Mouse (Mus musculus): ENCODE measurements around the gene Senp1. TPM values are rescaled to one million over a fixed set of nuclear protein-coding genes. Genes with fewer than 3 reads are reported as not detected.

The Senp1 gene
- polyA plus RNA-seq (2012; ENCODE audit: insufficient read depth, insufficient read length, low replicate concordance, missing spikeins): not detected in 2 replicates

GRCm38 (mm10) chr15:98093121-98094011, at the start of gene Senp1:
TSS of gene Senp1 (minus strand) at chr15:98093744.
- under 1% methylated on average over 58 of the region's 58 CpGs for WGBS
- Histone ChIP-seq H3K27ac (ENCODE audit: insufficient read depth, low read depth, low read length) (peak within 1 kb of the TSS; percentile 89), H3K4me1 (ENCODE audit: control insufficient read depth, insufficient read depth, low read length) (no peaks in the 10 kb centered on the region), H3K4me3 (ENCODE audit: insufficient read depth, low read depth, low read length) (peak within 1 kb of the TSS; percentile 75)
- no peak; the same call in 1 of the 2 replicates for TF ChIP-seq CTCF (IDR thresholded peaks at IDR 0.05; ENCODE audit: insufficient read depth, low read depth, low read length)
- TF ChIP-seq POLR2A (IDR thresholded peaks at IDR 0.05; ENCODE audit: insufficient read depth, low read depth, low read length): peak; percentile 71

- 77% methylated on average over 10 of the region's 10 CpGs for WGBS
- no peak overlapping the region for H3K27ac ChIP-seq (ENCODE audit: insufficient read depth, low read depth, low read length)
- peaks cover 4% of the 10 kb centered on the region; the same call in 1 of the 2 replicates for H3K4me1 ChIP-seq (ENCODE audit: control insufficient read depth, insufficient read depth, low read length)
- H3K4me3 ChIP-seq (ENCODE audit: insufficient read depth, low read depth, low read length): no peak overlapping the region
- TF ChIP-seq CTCF (IDR thresholded peaks at IDR 0.05; ENCODE audit: insufficient read depth, low read depth, low read length) (no peak), POLR2A (IDR thresholded peaks at IDR 0.05; ENCODE audit: insufficient read depth, low read depth, low read length) (no peak)
Observed at GRCm38 (mm10) chr15:98142515-98142914, 49.0 kb upstream of the Senp1 start.

DNA sequence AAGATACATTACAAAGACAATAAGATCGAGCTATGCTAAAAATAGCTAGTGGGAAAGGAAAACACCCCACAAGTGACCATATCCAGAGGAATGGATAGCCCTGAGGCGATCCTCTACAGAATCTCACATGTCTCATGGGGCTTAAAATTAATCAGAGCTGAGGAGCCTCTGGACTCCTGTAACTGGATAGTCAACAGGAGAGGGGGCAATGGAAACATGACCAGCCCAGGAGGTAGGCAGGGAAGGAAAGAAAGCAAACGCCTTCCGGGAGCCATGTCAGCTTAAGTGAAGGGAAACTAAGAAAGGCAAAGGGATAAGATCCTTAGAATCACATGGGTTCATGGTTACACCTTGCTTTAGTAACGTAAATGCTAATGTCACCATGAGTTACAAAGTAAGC, 47.3 kb upstream of the Senp1 start:
- Histone ChIP-seq H3K4me3 (ENCODE audit: insufficient read depth, low read depth, low read length) (no peak overlapping the region), H3K27ac (ENCODE audit: insufficient read depth, low read depth, low read length) (no peak overlapping the region), H3K4me1 (ENCODE audit: control insufficient read depth, insufficient read depth, low read length) (peaks cover 4% of the 10 kb centered on the region; the same call in 1 of the 2 replicates)
- no peak for TF ChIP-seq CTCF (IDR thresholded peaks at IDR 0.05; ENCODE audit: insufficient read depth, low read depth, low read length)
- TF ChIP-seq POLR2A (IDR thresholded peaks at IDR 0.05; ENCODE audit: insufficient read depth, low read depth, low read length): no peak
- WGBS: 92% methylated on average over 5 of the region's 5 CpGs

DNA sequence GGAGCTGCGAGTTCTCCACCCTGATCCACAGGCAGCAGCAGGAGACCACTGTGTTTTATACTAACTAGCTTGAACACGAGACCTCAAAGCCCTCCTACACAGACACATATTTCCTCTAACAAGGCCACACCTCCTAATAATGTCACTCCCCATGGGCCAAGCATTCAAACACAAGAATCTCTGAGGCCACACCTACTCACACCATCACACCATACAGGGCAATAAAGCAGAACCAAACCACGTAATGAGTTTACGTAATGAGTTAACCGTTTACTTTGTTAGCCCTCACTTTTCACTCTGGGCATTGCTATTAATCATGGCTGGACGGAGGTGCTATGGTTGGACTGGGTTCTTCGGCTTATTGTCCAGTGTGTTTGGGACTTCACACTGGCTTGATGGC, 46.2 kb upstream of the Senp1 start:
- peaks cover 6% of the 10 kb centered on the region; the same call in 1 of the 2 replicates for H3K4me1 ChIP-seq (ENCODE audit: control insufficient read depth, insufficient read depth, low read length)
- H3K4me3 ChIP-seq (ENCODE audit: insufficient read depth, low read depth, low read length): no peak overlapping the region
- no peak overlapping the region for H3K27ac ChIP-seq (ENCODE audit: insufficient read depth, low read depth, low read length)
- WGBS: 72% methylated on average over 7 of the region's 7 CpGs
- TF ChIP-seq POLR2A (IDR thresholded peaks at IDR 0.05; ENCODE audit: insufficient read depth, low read depth, low read length) (no peak), CTCF (IDR thresholded peaks at IDR 0.05; ENCODE audit: insufficient read depth, low read depth, low read length) (no peak)

DNA sequence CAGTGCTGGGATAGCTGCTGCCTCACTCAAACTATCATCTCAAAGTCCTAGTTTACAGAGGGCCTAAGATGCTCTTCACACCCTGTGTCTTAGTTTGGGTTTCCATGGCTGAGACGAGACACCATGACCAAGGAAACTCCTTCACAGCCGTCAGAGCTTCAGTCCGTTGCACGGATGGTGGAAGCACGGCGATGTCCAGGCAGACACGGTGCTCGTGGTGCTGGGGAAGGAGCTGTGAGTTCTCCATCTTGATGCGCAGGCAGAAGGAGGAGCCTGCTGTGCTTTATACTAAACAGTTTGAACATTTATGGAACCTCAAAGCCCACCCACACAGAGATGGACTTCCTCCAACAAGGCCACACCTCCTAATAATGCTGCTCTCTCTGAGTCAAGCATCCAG, 43.3 kb upstream of the Senp1 start:
- Histone ChIP-seq H3K4me1 (ENCODE audit: control insufficient read depth, insufficient read depth, low read length) (peaks cover 5% of the 10 kb centered on the region; the same call in 1 of the 2 replicates), H3K27ac (ENCODE audit: insufficient read depth, low read depth, low read length) (no peak overlapping the region), H3K4me3 (ENCODE audit: insufficient read depth, low read depth, low read length) (no peak overlapping the region)
- TF ChIP-seq POLR2A (IDR thresholded peaks at IDR 0.05; ENCODE audit: insufficient read depth, low read depth, low read length) (no peak), CTCF (IDR thresholded peaks at IDR 0.05; ENCODE audit: insufficient read depth, low read depth, low read length) (no peak)
- 89% methylated on average over 9 of the region's 9 CpGs for WGBS

- TF ChIP-seq CTCF (IDR thresholded peaks at IDR 0.05; ENCODE audit: insufficient read depth, low read depth, low read length) (no peak), POLR2A (IDR thresholded peaks at IDR 0.05; ENCODE audit: insufficient read depth, low read depth, low read length) (no peak)
- peaks cover 5% of the 10 kb centered on the region; the same call in 1 of the 2 replicates for H3K4me1 ChIP-seq (ENCODE audit: control insufficient read depth, insufficient read depth, low read length)
- 95% methylated on average over 13 of the region's 13 CpGs for WGBS
- no peak overlapping the region for H3K4me3 ChIP-seq (ENCODE audit: insufficient read depth, low read depth, low read length)
- 0 out of 2 replicates have a peak overlapping the region, but pooled peaks have one; percentile 48 for H3K27ac ChIP-seq (ENCODE audit: insufficient read depth, low read depth, low read length)
Observed at GRCm38 (mm10) chr15:98135671-98136070, 42.1 kb upstream of the Senp1 start.

DNA sequence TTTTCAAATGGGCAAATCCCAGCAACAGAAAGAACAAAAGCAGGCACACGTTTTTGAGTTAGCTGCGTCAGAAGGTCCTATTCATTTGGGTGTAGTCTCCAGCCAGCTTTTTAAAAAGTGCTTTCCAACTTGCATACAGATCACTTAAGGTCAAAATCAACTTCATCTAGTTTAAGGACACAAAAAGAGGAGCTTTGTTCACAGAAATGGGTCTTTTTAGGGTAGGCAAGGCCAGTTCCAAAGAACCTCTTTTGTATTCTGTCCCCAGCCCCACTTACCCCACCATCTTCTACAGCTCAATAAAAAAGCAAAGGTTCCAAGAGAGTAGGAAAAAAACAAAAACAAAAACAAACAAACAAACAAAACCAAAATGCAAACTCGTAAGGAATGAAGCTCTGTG, 41.1 kb upstream of the Senp1 start:
- WGBS: 31% methylated on average over 3 of the region's 3 CpGs
- no peak for TF ChIP-seq POLR2A (IDR thresholded peaks at IDR 0.05; ENCODE audit: insufficient read depth, low read depth, low read length)
- TF ChIP-seq CTCF (IDR thresholded peaks at IDR 0.05; ENCODE audit: insufficient read depth, low read depth, low read length): no peak
- 0 out of 2 replicates have a peak overlapping the region, but pooled peaks have one; percentile 46 for H3K27ac ChIP-seq (ENCODE audit: insufficient read depth, low read depth, low read length)
- H3K4me1 ChIP-seq (ENCODE audit: control insufficient read depth, insufficient read depth, low read length): peaks cover 5% of the 10 kb centered on the region; the same call in 1 of the 2 replicates
- no peak overlapping the region for H3K4me3 ChIP-seq (ENCODE audit: insufficient read depth, low read depth, low read length)

DNA sequence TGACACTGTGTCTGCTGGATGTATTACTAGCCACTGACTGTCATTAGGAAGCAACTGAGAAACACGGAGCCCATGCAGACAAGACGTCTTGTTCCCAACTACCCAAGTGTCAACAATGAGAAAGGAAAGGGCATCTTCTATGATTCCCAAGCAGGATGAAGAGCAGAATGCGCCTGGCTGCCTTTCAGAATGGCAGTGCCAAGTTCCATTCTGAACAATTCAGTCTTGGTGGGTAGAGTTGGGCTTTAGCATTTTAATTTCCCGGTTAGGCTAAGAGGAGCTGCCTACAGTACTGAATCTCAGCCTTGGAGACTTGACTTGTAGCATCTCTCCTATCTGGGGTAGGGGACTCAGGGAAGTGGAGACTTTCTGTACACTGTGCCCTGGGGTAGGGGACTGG, 40.5 kb upstream of the Senp1 start:
- 44% methylated on average over 4 of the region's 4 CpGs for WGBS
- Histone ChIP-seq H3K27ac (ENCODE audit: insufficient read depth, low read depth, low read length) (peak overlapping the region; percentile 82), H3K4me3 (ENCODE audit: insufficient read depth, low read depth, low read length) (no peak overlapping the region), H3K4me1 (ENCODE audit: control insufficient read depth, insufficient read depth, low read length) (peaks cover 9% of the 10 kb centered on the region; the same call in 1 of the 2 replicates)
- TF ChIP-seq POLR2A (IDR thresholded peaks at IDR 0.05; ENCODE audit: insufficient read depth, low read depth, low read length): no peak
- TF ChIP-seq CTCF (IDR thresholded peaks at IDR 0.05; ENCODE audit: insufficient read depth, low read depth, low read length): no peak

DNA sequence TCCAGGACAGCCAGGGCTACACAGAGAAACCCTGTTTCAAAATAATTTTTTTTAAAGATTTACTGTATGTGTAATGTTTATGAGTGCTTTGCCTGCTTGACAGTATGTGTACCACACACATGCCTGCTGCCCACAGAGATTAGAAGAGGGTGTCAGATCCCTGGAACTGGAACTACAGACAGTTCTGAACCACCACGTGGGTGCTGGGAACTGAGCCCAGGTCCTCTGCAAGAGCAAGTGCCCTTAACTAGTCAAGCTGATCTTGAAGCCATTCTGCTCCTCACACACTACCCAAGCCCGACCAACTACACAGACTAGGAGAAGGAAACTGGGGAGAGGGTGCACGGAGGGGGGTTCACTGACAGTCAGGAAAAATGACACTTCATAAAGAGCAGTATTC, 39.9 kb upstream of the Senp1 start:
- no peak overlapping the region for H3K4me3 ChIP-seq (ENCODE audit: insufficient read depth, low read depth, low read length)
- WGBS: 72% methylated on average over 3 of the region's 3 CpGs
- H3K27ac ChIP-seq (ENCODE audit: insufficient read depth, low read depth, low read length): peak overlapping the region; percentile 36; the same call in 1 of the 2 replicates
- no peak for TF ChIP-seq POLR2A (IDR thresholded peaks at IDR 0.05; ENCODE audit: insufficient read depth, low read depth, low read length)
- peaks cover 13% of the 10 kb centered on the region; the same call in 1 of the 2 replicates for H3K4me1 ChIP-seq (ENCODE audit: control insufficient read depth, insufficient read depth, low read length)
